Mouse (Mus musculus): ENCODE data around the gene Gm20388. TPM values are rescaled to one million over a fixed set of nuclear protein-coding genes. Genes with fewer than 3 reads are reported as not detected.

Gene Gm20388
- polyA plus RNA-seq, 1 experiment from 2014 or later: not detected

DNA sequence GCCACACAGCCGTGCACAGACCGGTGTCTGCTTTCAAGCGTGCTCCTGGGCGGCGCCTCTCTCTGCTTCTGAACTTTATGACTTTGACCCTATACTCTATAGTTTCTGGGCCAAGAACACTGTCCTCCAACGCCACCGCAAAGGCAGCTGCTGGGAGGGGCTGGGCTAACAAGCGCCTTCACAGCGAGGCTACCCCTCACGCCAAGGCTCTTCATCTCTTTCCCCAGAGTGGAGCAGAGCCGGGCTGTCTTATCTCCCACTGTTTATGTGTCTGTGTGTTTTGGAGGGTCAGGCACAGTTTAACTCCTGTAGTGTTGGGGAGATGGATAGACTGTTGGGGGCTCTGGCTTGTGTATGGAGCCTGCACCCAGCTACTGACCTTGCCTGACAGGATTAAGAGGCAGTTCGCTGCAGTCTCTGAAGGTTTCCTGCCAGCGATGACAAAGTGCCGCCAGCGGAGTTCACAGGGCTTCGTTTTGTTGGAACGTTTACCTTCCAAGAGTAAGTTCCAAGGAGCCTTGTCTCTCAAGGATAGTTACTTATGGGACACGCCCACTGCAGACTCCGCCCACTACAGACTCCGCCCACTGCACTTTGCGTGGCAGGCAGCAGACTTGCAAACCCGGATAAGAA lies 783.3 kb downstream of the Gm20388 start:
- WGBS (ENCODE audit: insufficient replicate concordance): 37% methylated on average over 22 of the region's 22 CpGs
- no peak overlapping the region for H3K4me2 ChIP-seq
- H3K4me3 ChIP-seq: no peak overlapping the region
- ATAC-seq: no peak
- no peak overlapping the region for H3K9ac ChIP-seq
- no peaks in the 10 kb centered on the region for H3K36me3 ChIP-seq
- H3K4me1 ChIP-seq: peaks cover 24% of the 10 kb centered on the region
- peaks cover 5% of the 10 kb centered on the region; the same call in 1 of the 2 replicates for H3K27me3 ChIP-seq (replicated peaks)
- no peaks in the 10 kb centered on the region for H3K9me3 ChIP-seq (replicated peaks)
- H3K27ac ChIP-seq: no peak overlapping the region

DNA sequence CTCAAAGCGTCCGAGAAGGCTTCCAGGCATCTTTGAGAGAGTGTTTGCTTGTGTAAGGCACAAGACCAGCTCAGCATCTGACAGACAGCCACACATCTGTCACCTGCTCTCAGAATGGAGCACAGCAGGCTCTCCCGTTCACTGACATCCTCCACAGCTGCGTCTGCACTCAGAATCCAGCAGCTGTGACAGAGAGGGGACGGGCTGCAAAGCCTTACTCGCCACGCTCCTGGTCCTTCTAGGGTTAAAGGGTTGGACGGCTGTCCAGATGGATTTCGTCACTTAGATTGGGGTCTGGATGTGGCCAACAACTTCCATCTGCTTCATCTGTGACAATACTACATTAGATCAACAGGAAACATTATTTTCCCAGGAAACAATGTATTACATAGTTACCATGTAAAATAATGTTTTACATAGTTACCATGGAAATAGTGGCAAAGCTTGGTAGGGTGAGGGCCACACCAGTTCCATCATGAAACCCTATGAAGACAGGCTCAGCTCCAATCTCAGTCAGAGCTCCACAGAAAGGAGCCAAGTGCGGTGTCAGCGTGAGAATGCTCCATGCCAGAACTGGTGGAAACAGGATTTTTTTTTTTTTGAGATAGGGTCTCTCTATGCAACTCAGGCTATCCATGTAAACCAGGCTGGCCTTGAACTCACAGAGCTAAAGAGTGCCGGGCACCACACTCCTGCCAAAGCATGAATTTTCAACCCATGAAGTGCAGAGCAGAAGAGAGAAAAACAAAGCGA lies 785.9 kb downstream of the Gm20388 start:
- no peak for ATAC-seq
- no peak overlapping the region for H3K9ac ChIP-seq
- 61% methylated on average over 13 of the region's 13 CpGs for WGBS (ENCODE audit: insufficient replicate concordance)
- H3K4me3 ChIP-seq: no peak overlapping the region
- H3K27me3 ChIP-seq (replicated peaks): 0 out of 2 replicates have a peak, but pooled peaks cover 2% of the 10 kb centered on the region
- no peak overlapping the region for H3K27ac ChIP-seq
- no peaks in the 10 kb centered on the region for H3K9me3 ChIP-seq (replicated peaks)
- peaks cover 29% of the 10 kb centered on the region for H3K4me1 ChIP-seq
- H3K36me3 ChIP-seq: no peaks in the 10 kb centered on the region
- H3K4me2 ChIP-seq: no peak overlapping the region

DNA sequence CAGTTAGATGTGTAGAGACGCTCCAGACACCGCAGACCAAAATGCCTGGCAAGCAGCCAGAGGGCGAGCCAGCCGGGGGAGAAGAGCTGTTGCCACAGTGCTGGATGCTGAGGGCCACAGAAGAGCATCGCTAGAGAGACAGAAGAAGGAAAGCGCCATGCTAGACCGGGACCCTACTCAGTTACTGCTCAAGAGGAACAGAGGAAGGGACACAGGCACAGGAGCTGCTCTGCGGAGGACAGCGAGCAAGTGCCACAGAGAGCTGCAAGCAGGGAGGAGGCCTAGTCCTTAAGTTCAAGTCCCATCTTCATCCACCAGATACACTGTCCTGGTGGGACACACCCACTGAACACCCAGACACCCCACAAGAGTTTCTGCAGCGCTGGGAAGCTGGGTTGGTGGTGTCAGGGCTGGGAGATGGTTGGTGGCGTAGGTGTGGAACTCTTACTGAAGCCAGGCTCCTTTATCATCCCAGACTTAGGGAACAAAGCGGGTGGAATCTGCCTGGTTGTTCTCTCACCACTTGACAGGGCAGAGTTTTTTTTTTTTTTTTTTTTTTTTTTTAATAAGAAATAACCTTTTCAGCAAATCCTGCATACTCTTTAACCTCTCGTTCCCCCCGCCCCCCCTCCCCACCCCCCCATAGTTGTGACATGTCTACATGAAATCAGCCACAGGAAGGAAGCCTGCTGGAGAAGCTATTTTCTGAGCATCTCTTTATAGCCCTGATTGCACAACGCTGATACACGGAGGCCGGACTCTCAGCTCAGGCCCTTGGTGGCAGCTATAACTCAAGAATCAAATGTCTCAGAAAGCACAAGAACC lies 786.7 kb downstream of the Gm20388 start:
- no peaks in the 10 kb centered on the region for H3K9me3 ChIP-seq (replicated peaks)
- H3K4me2 ChIP-seq: no peak overlapping the region
- WGBS (ENCODE audit: insufficient replicate concordance): 52% methylated on average over 17 of the region's 17 CpGs
- no peak overlapping the region for H3K9ac ChIP-seq
- no peak for ATAC-seq
- H3K4me1 ChIP-seq: peaks cover 29% of the 10 kb centered on the region
- H3K4me3 ChIP-seq: no peak overlapping the region
- H3K27me3 ChIP-seq (replicated peaks): 0 out of 2 replicates have a peak, but pooled peaks cover 2% of the 10 kb centered on the region
- H3K27ac ChIP-seq: no peak overlapping the region
- no peaks in the 10 kb centered on the region for H3K36me3 ChIP-seq

DNA sequence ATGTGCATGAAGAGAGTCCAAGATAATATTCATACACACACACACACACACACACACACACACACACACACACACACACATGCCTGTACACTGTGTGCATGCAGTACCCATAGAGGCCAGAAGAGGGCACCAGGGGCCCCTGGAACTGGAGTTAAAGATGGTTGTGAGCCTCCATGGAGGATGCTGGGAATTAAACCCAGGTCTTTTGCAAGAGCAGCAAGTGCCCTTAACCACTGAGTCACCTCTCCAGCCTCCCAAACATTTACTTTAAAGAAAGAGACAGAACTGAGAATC lies 787.3 kb downstream of the Gm20388 start:
- no peak overlapping the region for H3K4me3 ChIP-seq
- H3K27me3 ChIP-seq (replicated peaks): 0 out of 2 replicates have a peak, but pooled peaks cover 3% of the 10 kb centered on the region
- H3K4me2 ChIP-seq: no peak overlapping the region
- no peak overlapping the region for H3K9ac ChIP-seq
- no peak for ATAC-seq
- peaks cover 23% of the 10 kb centered on the region for H3K4me1 ChIP-seq
- no peaks in the 10 kb centered on the region for H3K9me3 ChIP-seq (replicated peaks)
- no peaks in the 10 kb centered on the region for H3K36me3 ChIP-seq
- no peak overlapping the region for H3K27ac ChIP-seq

DNA sequence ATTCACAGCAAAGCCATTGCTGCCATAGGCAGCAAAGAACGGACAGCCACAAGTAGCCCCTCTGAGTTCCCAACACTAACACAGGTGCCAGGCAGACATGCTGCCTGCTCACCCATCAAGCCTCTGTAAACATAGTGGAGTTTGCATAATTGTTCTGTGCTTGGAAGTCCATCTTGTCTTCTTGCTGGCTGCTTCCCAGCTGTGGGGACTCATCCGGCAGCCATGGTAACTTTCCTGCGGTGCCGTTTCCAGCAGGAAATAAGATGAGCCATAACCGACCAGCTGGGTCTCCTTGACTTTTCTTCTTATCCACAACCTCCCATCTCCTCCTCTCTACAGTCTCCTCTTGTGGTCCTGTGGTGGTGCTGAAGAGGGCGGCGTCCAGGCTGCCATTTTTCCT lies 787.8 kb downstream of the Gm20388 start:
- Histone ChIP-seq H3K27me3 (replicated peaks) (0 out of 2 replicates have a peak, but pooled peaks cover 7% of the 10 kb centered on the region), H3K4me2 (no peak overlapping the region), H3K9me3 (replicated peaks) (no peaks in the 10 kb centered on the region), H3K4me1 (peaks cover 22% of the 10 kb centered on the region), H3K4me3 (no peak overlapping the region), H3K36me3 (no peaks in the 10 kb centered on the region), H3K9ac (no peak overlapping the region), H3K27ac (no peak overlapping the region)
- WGBS (ENCODE audit: insufficient replicate concordance): 76% methylated on average over 7 of the region's 7 CpGs
- ATAC-seq: no peak

DNA sequence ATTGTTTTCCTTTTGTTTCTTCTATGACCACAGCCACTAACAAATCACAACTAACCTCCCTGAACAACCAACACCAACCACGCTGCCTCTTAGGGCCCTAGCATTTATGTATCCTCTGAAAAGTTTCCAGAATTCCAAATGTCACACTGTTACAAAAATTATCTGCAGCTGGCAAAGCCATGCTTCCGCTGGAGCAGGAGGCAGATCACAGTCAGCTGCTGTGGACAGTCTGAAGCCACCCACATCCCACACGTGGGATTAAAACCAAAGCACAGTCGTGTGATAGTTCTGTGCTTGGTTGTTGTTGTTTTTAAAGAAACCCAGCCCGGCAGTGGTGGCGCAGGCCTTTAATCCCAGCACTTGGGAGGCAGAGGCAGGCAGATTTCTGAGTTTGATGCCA lies 788.4 kb downstream of the Gm20388 start:
- WGBS (ENCODE audit: insufficient replicate concordance): 53% methylated on average over 6 of the region's 6 CpGs
- Histone ChIP-seq H3K9me3 (replicated peaks) (no peaks in the 10 kb centered on the region), H3K4me1 (peaks cover 18% of the 10 kb centered on the region), H3K36me3 (no peaks in the 10 kb centered on the region), H3K4me3 (no peak overlapping the region), H3K27ac (no peak overlapping the region), H3K4me2 (no peak overlapping the region), H3K9ac (no peak overlapping the region), H3K27me3 (replicated peaks) (peaks cover 7% of the 10 kb centered on the region; the same call in 1 of the 2 replicates)
- ATAC-seq: no peak

DNA sequence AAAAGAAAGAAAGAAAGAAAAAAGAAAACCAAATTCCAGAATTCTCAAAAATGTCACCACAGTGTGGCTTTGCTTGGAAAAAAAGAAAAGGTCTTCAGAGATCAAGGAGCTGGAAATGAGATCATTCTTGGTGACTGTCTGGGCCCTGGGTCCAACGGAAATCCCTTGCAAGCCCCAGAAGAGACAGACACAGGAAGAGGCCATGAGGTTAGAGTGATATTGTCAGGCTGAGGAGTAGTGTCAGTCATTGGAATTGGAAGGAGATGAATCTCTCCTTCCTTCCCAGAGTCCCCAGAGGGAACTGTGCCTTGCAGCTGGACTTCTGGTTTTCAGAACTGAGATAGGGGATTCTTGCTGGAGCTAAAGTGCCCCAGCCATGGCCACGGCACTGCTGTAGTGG lies 788.9 kb downstream of the Gm20388 start:
- Histone ChIP-seq H3K4me1 (peaks cover 13% of the 10 kb centered on the region), H3K27me3 (replicated peaks) (peaks cover 7% of the 10 kb centered on the region; the same call in 1 of the 2 replicates), H3K4me3 (no peak overlapping the region), H3K9ac (no peak overlapping the region), H3K9me3 (replicated peaks) (no peaks in the 10 kb centered on the region), H3K27ac (no peak overlapping the region), H3K36me3 (no peaks in the 10 kb centered on the region), H3K4me2 (no peak overlapping the region)
- 0 out of 2 replicates have a peak, but pooled peaks have one; percentile 27 for ATAC-seq
- WGBS (ENCODE audit: insufficient replicate concordance): 14% methylated on average over 2 of the region's 2 CpGs

DNA sequence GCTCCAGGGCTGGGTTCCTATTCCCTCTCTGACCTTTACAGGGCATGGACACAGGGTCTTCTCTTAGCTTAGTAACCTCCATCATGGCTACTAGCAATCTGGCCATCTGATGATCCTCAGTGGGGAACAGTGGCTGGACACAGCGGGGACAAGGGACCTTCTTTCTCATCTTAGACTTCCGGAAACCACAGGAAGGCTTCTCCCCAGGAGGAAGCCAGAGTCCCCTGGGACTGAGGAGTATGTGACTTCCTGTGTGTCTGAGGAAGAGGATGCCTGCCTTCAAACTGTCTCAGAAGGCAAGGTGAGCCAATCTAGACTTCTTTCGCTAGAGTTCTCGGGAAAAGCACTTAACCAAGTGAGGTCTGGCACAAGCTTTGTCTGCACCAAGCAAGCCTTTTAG lies 789.4 kb downstream of the Gm20388 start:
- Histone ChIP-seq H3K36me3 (no peaks in the 10 kb centered on the region), H3K9ac (no peak overlapping the region), H3K27me3 (replicated peaks) (peaks cover 7% of the 10 kb centered on the region; the same call in 1 of the 2 replicates), H3K4me1 (peaks cover 10% of the 10 kb centered on the region; the same call in 1 of the 2 replicates), H3K4me3 (no peak overlapping the region), H3K9me3 (replicated peaks) (no peaks in the 10 kb centered on the region), H3K27ac (no peak overlapping the region), H3K4me2 (no peak overlapping the region)
- 35% methylated on average over 4 of the region's 4 CpGs for WGBS (ENCODE audit: insufficient replicate concordance)
- ATAC-seq: no peak

DNA sequence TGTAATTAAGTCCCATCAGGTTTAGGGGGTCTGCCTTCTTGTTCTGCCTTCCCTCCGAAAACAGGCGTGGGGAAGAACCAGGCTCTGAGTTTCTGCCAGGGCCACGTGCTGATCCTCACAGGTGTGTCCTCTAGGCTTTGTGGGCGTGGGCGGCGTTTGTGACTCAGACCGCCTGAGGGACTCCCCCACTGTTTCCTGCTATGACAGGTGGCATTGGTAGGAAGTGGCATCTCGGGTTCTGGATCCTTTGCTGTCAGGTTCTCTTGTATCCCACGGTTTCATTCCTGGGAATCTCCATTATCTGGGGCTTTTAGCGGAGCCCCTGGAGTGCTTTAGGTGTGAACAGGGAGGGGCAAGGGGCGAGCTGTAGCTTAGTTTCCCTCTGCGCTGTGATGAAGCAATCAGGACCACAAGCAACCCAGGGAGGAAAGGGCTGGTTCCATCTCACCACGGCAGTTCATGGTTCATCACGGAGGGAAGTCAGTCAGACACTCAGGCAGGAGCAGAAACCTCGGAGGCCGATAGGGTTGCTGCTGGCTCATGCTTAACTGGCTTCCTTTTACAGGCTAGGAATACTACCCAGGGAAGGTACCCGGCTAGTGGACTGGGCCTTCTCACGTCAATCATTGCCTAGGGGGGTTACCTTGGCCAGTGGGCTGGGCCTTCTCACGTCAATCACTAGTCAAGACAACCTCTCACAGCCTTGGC lies 791.3 kb downstream of the Gm20388 start:
- H3K9ac ChIP-seq: no peak overlapping the region
- H3K27me3 ChIP-seq (replicated peaks): peaks cover 7% of the 10 kb centered on the region; the same call in 1 of the 2 replicates
- ATAC-seq: no peak
- no peak overlapping the region for H3K27ac ChIP-seq
- peaks cover 5% of the 10 kb centered on the region; the same call in 1 of the 2 replicates for H3K4me1 ChIP-seq
- no peaks in the 10 kb centered on the region for H3K36me3 ChIP-seq
- WGBS (ENCODE audit: insufficient replicate concordance): 33% methylated on average over 19 of the region's 19 CpGs
- H3K9me3 ChIP-seq (replicated peaks): no peaks in the 10 kb centered on the region
- H3K4me3 ChIP-seq: no peak overlapping the region
- no peak overlapping the region for H3K4me2 ChIP-seq

DNA sequence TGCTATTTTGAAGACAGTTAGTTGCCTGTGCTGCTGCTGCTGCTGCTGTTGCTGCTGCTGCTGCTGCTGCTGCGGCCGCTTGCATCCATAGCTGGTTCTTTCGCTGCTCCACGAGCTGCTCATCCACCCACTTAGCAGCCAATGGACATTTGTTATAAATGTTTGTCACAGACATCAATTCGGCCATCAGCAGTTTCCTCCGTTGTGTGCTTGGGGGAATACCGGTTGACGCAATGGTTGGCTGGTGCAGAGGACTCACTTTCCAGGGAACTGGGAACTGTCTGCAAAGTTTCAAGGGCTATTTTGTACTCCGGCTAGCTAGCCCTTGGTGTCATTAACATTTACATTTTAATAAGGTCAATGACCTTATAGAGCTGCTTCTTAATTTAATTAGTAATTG lies 793.6 kb downstream of the Gm20388 start:
- Histone ChIP-seq H3K4me3 (no peak overlapping the region), H3K27ac (no peak overlapping the region), H3K9ac (no peak overlapping the region), H3K4me2 (no peak overlapping the region), H3K9me3 (replicated peaks) (no peaks in the 10 kb centered on the region), H3K4me1 (peaks cover 5% of the 10 kb centered on the region; the same call in 1 of the 2 replicates), H3K27me3 (replicated peaks) (peaks cover 7% of the 10 kb centered on the region; the same call in 1 of the 2 replicates), H3K36me3 (no peaks in the 10 kb centered on the region)
- no peak for ATAC-seq
- WGBS (ENCODE audit: insufficient replicate concordance): 62% methylated on average over 9 of the region's 9 CpGs

DNA sequence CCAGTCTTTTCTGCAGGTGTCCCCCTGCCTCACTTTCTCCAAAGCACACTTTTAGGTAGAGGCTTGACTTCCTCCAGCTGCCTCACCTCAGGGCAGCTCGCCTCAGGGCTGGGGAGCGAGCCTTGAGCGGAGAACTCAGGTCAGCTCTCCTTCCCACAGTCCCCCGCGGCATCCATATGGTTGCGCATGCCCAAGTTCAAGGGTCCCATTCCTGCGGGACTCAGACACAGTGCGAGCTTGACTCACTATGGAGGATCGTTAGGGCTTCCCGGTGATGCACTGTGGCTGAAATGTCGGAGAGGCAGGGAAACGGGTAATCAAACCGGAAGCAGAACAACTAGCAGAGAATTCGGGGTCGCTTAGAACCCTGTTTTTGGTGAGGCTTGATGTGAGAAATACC lies 794.5 kb downstream of the Gm20388 start:
- Histone ChIP-seq H3K36me3 (no peaks in the 10 kb centered on the region), H3K4me2 (no peak overlapping the region), H3K9me3 (replicated peaks) (no peaks in the 10 kb centered on the region), H3K4me1 (no peaks in the 10 kb centered on the region), H3K4me3 (no peak overlapping the region), H3K27me3 (replicated peaks) (peaks cover 5% of the 10 kb centered on the region; the same call in 1 of the 2 replicates), H3K27ac (no peak overlapping the region), H3K9ac (no peak overlapping the region)
- no peak for ATAC-seq
- WGBS (ENCODE audit: insufficient replicate concordance): 72% methylated on average over 15 of the region's 15 CpGs

All from liver, embryonic 12.5 days (tissue).